Mouse (Mus musculus): ENCODE results near the gene Cfap77.

Gene Cfap77

GRCm38 (mm10) chr2:28907691-28908388, 147.0 kb downstream of the Cfap77 start:
- DNase-seq (ENCODE audit: low spot score in 2 of 2), result no peak

GRCm38 (mm10) chr2:28905561-28905960, 149.3 kb downstream of the Cfap77 start:
- DNase-seq (ENCODE audit: low spot score in 2 of 2), result no peak

GRCm38 (mm10) chr2:28904786-28905185, 150.1 kb downstream of the Cfap77 start:
- no peak for DNase-seq (ENCODE audit: low spot score in 2 of 2)

- DNase-seq (ENCODE audit: low spot score in 2 of 2), result peak in 1 of 2 experiments; percentile 45
These were observed 151.0 kb downstream of the Cfap77 start for GRCm38 (mm10) chr2:28903871-28904270.

- DNase-seq (ENCODE audit: low spot score in 2 of 2), result no peak
These were observed 152.6 kb downstream of the Cfap77 start for GRCm38 (mm10) chr2:28902291-28902690.

- no peak for DNase-seq (ENCODE audit: low spot score in 2 of 2)
These were observed 157.4 kb downstream of the Cfap77 start for GRCm38 (mm10) chr2:28897340-28897899.

- DNase-seq (ENCODE audit: low spot score in 2 of 2), result no peak
These were observed 159.0 kb downstream of the Cfap77 start for GRCm38 (mm10) chr2:28895876-28896275.

- DNase-seq (ENCODE audit: low spot score in 2 of 2), result no peak
These were observed 161.3 kb downstream of the Cfap77 start for GRCm38 (mm10) chr2:28893526-28893925.

GRCm38 (mm10) chr2:28892796-28893195, 162.1 kb downstream of the Cfap77 start:
- DNase-seq (ENCODE audit: low spot score in 2 of 2), result no peak

GRCm38 (mm10) chr2:28884914-28885313, 170.0 kb downstream of the Cfap77 start:
- DNase-seq (ENCODE audit: low spot score in 2 of 2), result no peak

GRCm38 (mm10) chr2:28882826-28883485, 171.9 kb downstream of the Cfap77 start:
- DNase-seq (ENCODE audit: low spot score in 2 of 2), result peak in 1 of 2 experiments; percentile 24

GRCm38 (mm10) chr2:28882047-28882446, 172.8 kb downstream of the Cfap77 start:
- no peak for DNase-seq (ENCODE audit: low spot score in 2 of 2)

GRCm38 (mm10) chr2:28881275-28881674, 173.6 kb downstream of the Cfap77 start:
- DNase-seq (ENCODE audit: low spot score in 2 of 2), result peak; percentile 43 to 77

Data from cerebellum, postnatal 4 days (tissue).